Mouse (Mus musculus) heart, embryonic 14.5 days (tissue): ENCODE results near the gene 4930522H14Rik. TPM values are rescaled to one million over a fixed set of nuclear protein-coding genes. Genes with fewer than 3 reads are reported as not detected.

Source experiments
- ATAC-seq: fragments of 200-750 bp; cut with Nextera tagmentation; 2 replicates; pipeline ENCODE4 v1.8.0; 2017; ENCODE audit warnings: low read depth, moderate TSS enrichment; ENCODE audit not compliant: insufficient number of reproducible peaks, insufficient read depth, low FRiP score
- H3K27ac ChIP-seq, 2 experiments: fragments of 200-500 bp in 1 of 2; fragments of 300-500 bp in 1 of 2; sonication (generic) in 1 of 2; replicated peaks in 1 of 2; 2 replicates each; pipeline ENCODE4 v1.5.1; 2012 to 2014; ENCODE audit warnings: low read depth in 2 of 2, low read length in 2 of 2, control low read depth in 1 of 2, mild to moderate bottlenecking in 1 of 2, mixed read lengths in 1 of 2; ENCODE audit not compliant: control insufficient read depth in 1 of 2, insufficient read depth in 1 of 2
- H3K27me3 ChIP-seq: fragments of 300-500 bp; sonication (generic); 2 replicates; pipeline ENCODE4 v1.6.1; 2014; ENCODE audit warnings: mild to moderate bottlenecking, low read length, control low read depth; ENCODE audit not compliant: control insufficient read depth, insufficient read depth
- H3K36me3 ChIP-seq: fragments of 300-500 bp; sonication (generic); 2 replicates; pipeline ENCODE4 v1.6.1; 2014; ENCODE audit warnings: mild to moderate bottlenecking, control low read depth, low read length, mixed read lengths; ENCODE audit not compliant: control insufficient read depth, insufficient read depth
- H3K4me1 ChIP-seq, 2 experiments: fragments of 200-500 bp in 1 of 2; fragments of 300-500 bp in 1 of 2; sonication (generic) in 1 of 2; 2 replicates each; pipeline ENCODE4 v1.6.1; 2012 to 2014; ENCODE audit warnings: low read length in 2 of 2, control low read depth in 1 of 2, mixed read lengths in 1 of 2; ENCODE audit not compliant: control insufficient read depth in 2 of 2, insufficient read depth in 2 of 2
- H3K4me2 ChIP-seq: fragments of 300-500 bp; sonication (generic); 2 replicates; pipeline ENCODE4 v1.6.1; 2014; ENCODE audit warnings: mild to moderate bottlenecking, low read length
- H3K4me3 ChIP-seq, 2 experiments: fragments of 200-500 bp in 1 of 2; fragments of 300-500 bp in 1 of 2; sonication (generic) in 1 of 2; 2 replicates each; pipeline ENCODE4 v1.5.1; 2012 to 2014; ENCODE audit warnings: low read length in 2 of 2, mild to moderate bottlenecking in 2 of 2, control low read depth in 1 of 2, low read depth in 1 of 2, moderate library complexity in 1 of 2; ENCODE audit not compliant: control insufficient read depth in 1 of 2, insufficient read depth in 1 of 2
- H3K9ac ChIP-seq: fragments of 300-500 bp; sonication (generic); 2 replicates; pipeline ENCODE4 v1.6.1; 2014; ENCODE audit warnings: mild to moderate bottlenecking, low read length
- H3K9me3 ChIP-seq: fragments of 300-500 bp; sonication (generic); 2 replicates; pipeline ENCODE4 v1.6.1; 2016; ENCODE audit warnings: low read length, control low read depth; ENCODE audit not compliant: control insufficient read depth
- WGBS: fragments of 180-500 bp; shearing (Covaris S2); extraction: QIAGEN DNeasy Blood & Tissue Kit; methylation state at CpG from one replicate; pipeline ENCODE4 v1.1.7; 2014; 5-methylcytosine and 5-hydroxymethylcytosine counted together
- polyA plus RNA-seq: library from polyadenylated mRNA; unstranded; fragments of >200 nt; fragmentation: Nextera tagmentation; extraction: Ambion mirVana; gene quantifications from 2 replicates; pipeline ENCODE4 v1.2.1, GENCODE M21; 2014

The 4930522H14Rik gene
- polyA plus RNA-seq, 1 experiment from 2014 or later, result not detected

DNA sequence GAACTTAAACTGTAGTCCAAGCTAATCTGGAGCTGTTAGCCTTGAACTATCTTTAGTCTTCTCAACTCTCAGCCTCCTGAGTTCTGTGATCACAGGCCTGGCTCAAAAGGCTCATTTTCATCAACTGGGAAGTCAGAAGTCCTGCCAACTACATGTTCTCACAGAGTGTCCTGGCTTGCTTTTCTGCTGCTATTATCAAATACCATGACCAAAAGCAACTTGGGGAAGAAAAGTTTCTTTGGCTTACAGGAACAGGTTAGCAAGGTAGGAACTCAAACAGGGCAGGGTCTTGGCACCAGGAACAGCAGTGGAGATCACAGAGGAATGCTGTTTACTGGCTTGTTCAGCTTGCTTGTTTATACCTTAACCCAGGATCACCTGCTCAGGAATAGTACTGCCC, 37.5 kb downstream of the 4930522H14Rik start:
- H3K4me2 ChIP-seq, result no peak overlapping the region
- H3K27me3 ChIP-seq, result no peaks in the 10 kb centered on the region
- no peaks in the 10 kb centered on the region for H3K36me3 ChIP-seq
- H3K4me3 ChIP-seq, result no peak overlapping the region
- ATAC-seq, result no peak
- no peaks in the 10 kb centered on the region for H3K4me1 ChIP-seq
- H3K9me3 ChIP-seq, result no peaks in the 10 kb centered on the region
- no peak overlapping the region for H3K27ac ChIP-seq
- H3K9ac ChIP-seq, result no peak overlapping the region

DNA sequence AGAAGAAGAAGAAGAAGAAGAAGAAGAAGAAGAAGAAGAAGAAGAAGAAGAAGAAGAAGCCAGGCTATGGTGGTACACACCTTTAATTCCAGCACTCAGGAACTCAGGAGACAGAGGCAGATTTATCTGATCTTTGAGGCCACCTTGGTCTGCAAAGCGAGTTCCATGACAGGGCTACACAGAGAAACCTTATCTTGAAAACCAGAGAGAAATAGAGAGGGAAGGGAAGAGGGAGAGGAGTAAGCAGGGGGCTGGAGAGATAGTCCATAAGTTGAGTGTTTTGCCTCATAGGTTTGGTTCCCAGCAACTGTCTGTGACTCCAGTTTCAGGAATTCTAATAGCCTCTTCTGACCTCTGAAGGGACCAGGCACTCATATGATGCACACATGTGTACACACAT, 42.3 kb downstream of the 4930522H14Rik start:
- no peaks in the 10 kb centered on the region for H3K4me1 ChIP-seq
- H3K9ac ChIP-seq, result no peak overlapping the region
- H3K4me3 ChIP-seq, result no peak overlapping the region
- no peaks in the 10 kb centered on the region for H3K27me3 ChIP-seq
- H3K4me2 ChIP-seq, result no peak overlapping the region
- H3K27ac ChIP-seq, result no peak overlapping the region
- H3K9me3 ChIP-seq, result no peaks in the 10 kb centered on the region
- WGBS, result 43% methylated on average over 1 of the region's 1 CpGs
- no peaks in the 10 kb centered on the region for H3K36me3 ChIP-seq
- ATAC-seq, result no peak

DNA sequence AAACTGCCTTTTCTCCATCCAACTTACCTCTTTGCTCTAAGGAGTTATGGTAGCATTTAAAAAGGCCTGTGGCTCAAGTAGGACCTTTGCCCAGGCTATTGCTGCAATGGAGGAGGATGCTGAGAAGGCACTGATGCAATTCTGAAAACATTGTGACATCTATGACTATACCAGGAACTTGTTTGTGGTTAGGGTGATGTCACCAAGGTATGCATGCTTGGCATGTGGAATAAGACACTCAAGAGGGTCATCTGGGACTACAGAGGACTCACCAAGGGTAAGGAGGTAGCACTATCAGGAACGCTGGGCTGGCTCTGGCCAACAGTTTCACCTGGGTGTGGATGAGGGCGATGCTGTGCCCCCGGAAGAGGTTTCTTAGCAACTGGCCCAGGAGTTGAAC, 46.5 kb downstream of the 4930522H14Rik start, which contains the start of gene Rnf11:
Gene Rnf11 (minus strand): TSS at position 108 of the 400 bp plus-strand sequence.
- no peaks in the 10 kb centered on the region for H3K4me1 ChIP-seq

DNA sequence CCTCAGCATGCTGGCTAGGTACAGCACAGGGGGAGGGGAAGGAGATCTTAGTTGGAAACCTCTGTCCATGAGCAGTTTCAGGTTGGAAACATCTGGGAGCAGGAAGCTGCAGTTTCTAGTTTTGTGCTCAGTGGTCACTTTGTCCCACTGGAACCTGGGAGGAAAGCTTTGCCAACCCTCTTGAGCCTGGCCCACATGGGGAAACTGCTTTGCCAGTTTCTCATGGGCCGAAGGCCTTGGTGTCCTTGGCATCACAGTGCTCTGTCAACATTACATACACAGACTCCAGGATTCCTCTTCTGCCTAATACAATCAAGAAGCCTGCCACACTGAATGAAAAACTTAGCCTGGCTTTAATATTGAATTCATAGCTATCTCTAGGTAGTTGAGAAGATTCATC, 48.4 kb downstream of the 4930522H14Rik start:
- Histone ChIP-seq H3K9ac (no peak overlapping the region), H3K4me2 (no peak overlapping the region), H3K4me1 (no peaks in the 10 kb centered on the region), H3K27ac (no peak overlapping the region), H3K36me3 (no peaks in the 10 kb centered on the region), H3K27me3 (no peaks in the 10 kb centered on the region), H3K9me3 (no peaks in the 10 kb centered on the region), H3K4me3 (no peak overlapping the region)
- ATAC-seq, result no peak
- 86% methylated on average over 1 of the region's 1 CpGs for WGBS

More for the DNA sequence above, 46.5 kb downstream of the 4930522H14Rik start, which contains the start of gene Rnf11:
- 78% methylated on average over 3 of the region's 3 CpGs for WGBS
- no peak within 1 kb of the TSS for H3K4me3 ChIP-seq
- no peaks in the 10 kb centered on the region for H3K36me3 ChIP-seq
- H3K27ac ChIP-seq, result no peak within 1 kb of the TSS
- no peaks in the 10 kb centered on the region for H3K9me3 ChIP-seq
- no peaks in the 10 kb centered on the region for H3K27me3 ChIP-seq
- no peak within 1 kb of the TSS for H3K4me2 ChIP-seq
- no peak for ATAC-seq
- H3K9ac ChIP-seq, result no peak within 1 kb of the TSS

DNA sequence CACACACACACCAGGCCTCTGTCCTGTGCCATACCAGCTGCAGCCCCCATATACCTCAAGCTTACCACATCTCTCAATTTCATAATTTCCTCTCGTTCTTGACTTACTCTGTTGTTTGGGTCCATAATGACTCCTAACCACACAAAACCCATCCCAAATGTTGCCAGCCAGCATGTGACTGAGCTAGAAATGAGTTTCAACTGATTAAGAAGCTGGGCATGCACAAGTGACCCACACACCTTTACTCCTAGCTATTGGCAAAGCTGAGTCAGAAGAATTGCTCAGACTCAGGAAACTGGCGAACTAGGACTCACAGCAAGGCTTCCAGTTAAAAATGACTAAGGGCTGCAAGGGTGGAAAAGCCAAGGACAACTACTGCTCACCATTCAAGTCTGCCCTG, 49.7 kb downstream of the 4930522H14Rik start:
- no peaks in the 10 kb centered on the region for H3K36me3 ChIP-seq

DNA sequence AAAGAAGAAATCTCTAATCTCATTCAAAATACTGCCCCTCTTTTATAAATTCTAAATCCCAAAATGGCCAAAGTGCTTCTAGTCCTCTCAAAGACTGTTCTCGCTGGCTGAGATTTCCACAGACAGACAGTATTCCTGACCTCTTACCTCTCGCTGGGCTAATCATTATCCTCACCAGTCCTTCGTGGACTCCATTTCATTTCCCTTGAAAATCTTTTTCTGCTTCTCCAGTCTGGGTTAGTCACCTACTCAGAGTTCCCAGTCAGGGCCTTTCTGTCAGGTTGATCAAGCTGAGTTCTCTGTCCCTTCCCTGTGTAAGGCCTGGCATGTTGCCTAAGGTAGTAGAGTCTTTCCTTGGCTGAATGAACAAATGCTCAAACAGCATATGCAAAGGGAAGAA, 53.6 kb downstream of the 4930522H14Rik start:
- WGBS, result 86% methylated on average over 3 of the region's 3 CpGs
- no peak for ATAC-seq

More for the DNA sequence above, 49.7 kb downstream of the 4930522H14Rik start:
- H3K4me1 ChIP-seq, result no peaks in the 10 kb centered on the region
- no peaks in the 10 kb centered on the region for H3K27me3 ChIP-seq
- H3K4me2 ChIP-seq, result no peak overlapping the region
- WGBS, result 72% methylated on average over 2 of the region's 2 CpGs
- H3K9me3 ChIP-seq, result no peaks in the 10 kb centered on the region
- H3K27ac ChIP-seq, result no peak overlapping the region
- no peak overlapping the region for H3K4me3 ChIP-seq
- no peak for ATAC-seq
- H3K9ac ChIP-seq, result no peak overlapping the region

DNA sequence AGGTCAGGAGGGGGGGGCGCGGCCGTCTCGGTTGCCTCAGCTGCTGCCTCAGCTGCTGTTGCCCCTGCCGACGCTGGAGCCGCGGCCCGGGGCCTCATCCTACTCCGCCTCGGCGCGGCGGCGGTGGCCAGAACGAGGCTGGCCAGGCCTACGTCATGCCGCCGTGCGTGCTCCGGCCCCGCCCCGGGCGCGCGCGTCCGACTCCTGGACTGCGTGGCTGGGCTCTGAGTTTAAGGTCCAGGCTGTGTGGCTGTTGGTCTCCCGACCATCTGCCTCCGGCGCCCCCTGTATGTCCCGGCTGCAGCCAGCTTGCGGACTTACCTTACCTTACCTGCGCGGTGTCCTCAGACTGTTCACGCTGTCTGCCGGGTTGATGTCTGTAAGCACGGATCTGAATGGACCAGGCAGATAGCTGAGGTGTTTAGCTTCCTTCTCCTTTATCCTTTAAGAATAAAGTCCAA, 54.5 kb downstream of the 4930522H14Rik start:
- Histone ChIP-seq H3K4me3 (peak overlapping the region; percentile 64 to 99), H3K9me3 (no peaks in the 10 kb centered on the region), H3K27me3 (no peaks in the 10 kb centered on the region), H3K4me1 (peaks cover 0 to 8% of the 10 kb centered on the region in 2 experiments; a peak in 3 of 4 replicates), H3K27ac (peak overlapping the region; percentile 95 to 97), H3K36me3 (peaks cover 13% of the 10 kb centered on the region), H3K4me2 (peak overlapping the region; percentile 77), H3K9ac (peak overlapping the region; percentile 97)
- ATAC-seq, result peak; percentile 99
- 1% methylated on average over 30 of the region's 39 CpGs for WGBS

More for the DNA sequence above, 53.6 kb downstream of the 4930522H14Rik start:
- no peak overlapping the region for H3K4me3 ChIP-seq
- no peak overlapping the region for H3K9ac ChIP-seq
- no peaks in the 10 kb centered on the region for H3K27me3 ChIP-seq
- no peak overlapping the region for H3K27ac ChIP-seq
- H3K4me1 ChIP-seq, result peaks cover 0 to 6% of the 10 kb centered on the region in 2 experiments; a peak in 3 of 4 replicates
- no peak overlapping the region for H3K4me2 ChIP-seq
- peaks cover 6% of the 10 kb centered on the region for H3K36me3 ChIP-seq
- H3K9me3 ChIP-seq, result no peaks in the 10 kb centered on the region
